Mouse (Mus musculus): ENCODE results near the gene B3gat1.

B3gat1 gene

GRCm38 (mm10) chr9:26733206-26733891 lies at the start of gene B3gat1:
Gene B3gat1 (plus strand): TSS chr9:26733728.
- peak; percentile 48 to 75 for DNase-seq (ENCODE audit: low spot score in 2 of 2)

GRCm38 (mm10) chr9:26689171-26689570 lies 44.4 kb upstream of the B3gat1 start:
- no peak for DNase-seq (ENCODE audit: low spot score in 2 of 2)

GRCm38 (mm10) chr9:26689956-26690698 lies 43.4 kb upstream of the B3gat1 start:
- DNase-seq (ENCODE audit: low spot score in 2 of 2): no peak

- no peak for DNase-seq (ENCODE audit: low spot score in 2 of 2)
Measured at GRCm38 (mm10) chr9:26692641-26693040, 40.9 kb upstream of the B3gat1 start.

GRCm38 (mm10) chr9:26694656-26695055 lies 38.9 kb upstream of the B3gat1 start:
- DNase-seq (ENCODE audit: low spot score in 2 of 2): no peak

- DNase-seq (ENCODE audit: low spot score in 2 of 2): no peak
Measured at GRCm38 (mm10) chr9:26695178-26695577, 38.4 kb upstream of the B3gat1 start.

- peak in 1 of 2 experiments; percentile 51 for DNase-seq (ENCODE audit: low spot score in 2 of 2)
Measured at GRCm38 (mm10) chr9:26698286-26698685, 35.2 kb upstream of the B3gat1 start.

- DNase-seq (ENCODE audit: low spot score in 2 of 2): no peak
Measured at GRCm38 (mm10) chr9:26700329-26700728, 33.2 kb upstream of the B3gat1 start.

- DNase-seq (ENCODE audit: low spot score in 2 of 2): no peak
Measured at GRCm38 (mm10) chr9:26718388-26718787, 15.1 kb upstream of the B3gat1 start.

GRCm38 (mm10) chr9:26721771-26722170 lies 11.8 kb upstream of the B3gat1 start:
- no peak for DNase-seq (ENCODE audit: low spot score in 2 of 2)

GRCm38 (mm10) chr9:26725709-26726108 lies 7.8 kb upstream of the B3gat1 start:
- DNase-seq (ENCODE audit: low spot score in 2 of 2): no peak

GRCm38 (mm10) chr9:26727445-26727844 lies 6.1 kb upstream of the B3gat1 start:
- no peak for DNase-seq (ENCODE audit: low spot score in 2 of 2)

GRCm38 (mm10) chr9:26728556-26728955 lies 5.0 kb upstream of the B3gat1 start:
- peak in 1 of 2 experiments; percentile 22 for DNase-seq (ENCODE audit: low spot score in 2 of 2)

- DNase-seq (ENCODE audit: low spot score in 2 of 2): peak in 1 of 2 experiments; percentile 51
Measured at GRCm38 (mm10) chr9:26733986-26734385, 458 bp downstream of the B3gat1 start.

GRCm38 (mm10) chr9:26737116-26737515 lies 3.6 kb downstream of the B3gat1 start:
- DNase-seq (ENCODE audit: low spot score in 2 of 2): peak in 1 of 2 experiments; percentile 63

GRCm38 (mm10) chr9:26742817-26743216 lies 9.3 kb downstream of the B3gat1 start:
- peak in 1 of 2 experiments; percentile 74 for DNase-seq (ENCODE audit: low spot score in 2 of 2)

- DNase-seq (ENCODE audit: low spot score in 2 of 2): no peak
Measured at GRCm38 (mm10) chr9:26747121-26747520, 13.6 kb downstream of the B3gat1 start.

- no peak for DNase-seq (ENCODE audit: low spot score in 2 of 2)
Measured at GRCm38 (mm10) chr9:26748893-26749292, 15.4 kb downstream of the B3gat1 start.

- peak in 1 of 2 experiments; percentile 66 for DNase-seq (ENCODE audit: low spot score in 2 of 2)
Measured at GRCm38 (mm10) chr9:26760081-26760480, 26.6 kb downstream of the B3gat1 start.

- no peak for DNase-seq (ENCODE audit: low spot score in 2 of 2)
Measured at GRCm38 (mm10) chr9:26760576-26760975, 27.0 kb downstream of the B3gat1 start.

GRCm38 (mm10) chr9:26762477-26762876 lies 28.9 kb downstream of the B3gat1 start:
- DNase-seq (ENCODE audit: low spot score in 2 of 2): no peak

GRCm38 (mm10) chr9:26768181-26768580 lies 34.7 kb downstream of the B3gat1 start:
- DNase-seq (ENCODE audit: low spot score in 2 of 2): no peak

GRCm38 (mm10) chr9:26775700-26776099 lies 42.2 kb downstream of the B3gat1 start:
- DNase-seq (ENCODE audit: low spot score in 2 of 2): no peak
